30 mouse cellular contexts compared by ENCODE assay signal in the genomic region with DNA sequence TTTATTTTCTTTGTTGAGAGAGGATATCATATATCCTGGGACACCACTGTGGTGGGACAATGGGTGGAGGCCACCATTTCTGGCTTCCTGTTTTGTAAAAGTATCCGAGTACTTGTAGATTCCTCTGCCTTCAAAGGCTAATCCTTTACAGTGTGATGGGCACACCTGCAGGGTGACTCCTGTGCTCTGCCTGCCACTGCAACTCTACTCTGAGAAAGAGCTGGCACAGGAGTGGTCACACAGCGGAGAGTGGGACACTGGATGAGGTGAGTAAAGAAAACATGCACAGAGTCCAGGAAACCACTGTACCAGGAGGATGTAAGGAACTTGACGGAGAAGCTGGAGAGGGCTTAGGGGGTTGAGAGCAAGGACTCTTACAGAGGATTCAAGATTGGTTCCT.
DNase-seq lines count a peak whose midpoint lies in the region; ATAC-seq and TF ChIP-seq lines count a peak whose summit lies in the region.
"Had no signal": no experiment of that assay in that cellular context is flagged by ENCODE, and none has a peak within 500 bp of the region (broad histone marks: within the 10 kb centered on the region; RNA-seq: fewer than 3 reads in every experiment).

No protein-coding gene starts in this region.

- no peak for TF ChIP-seq POLR2A in myocyte (IDR thresholded peaks at IDR 0.05; ENCODE audit: insufficient read length, low read depth)
- TF ChIP-seq POLR2A in kidney, adult 2 months (IDR thresholded peaks at IDR 0.05; ENCODE audit: low read depth, low read length): no peak

- no peak overlapping the region for H3K4me2 ChIP-seq in hindbrain, embryonic 16.5 days (ENCODE audit: low read length)
- peak overlapping the region; percentile 7 for H3K4me2 ChIP-seq in myocyte (ENCODE audit: low read depth)
- H3K4me2 ChIP-seq: embryonic facial prominence, embryonic 15.5 days; forebrain, embryonic 12.5 days; heart, embryonic 15.5 days; hindbrain, embryonic 12.5 days; limb, embryonic 15.5 days; liver, embryonic 13.5 days; midbrain, embryonic 12.5 days; neural tube, embryonic 15.5 days had no signal

- ATAC-seq in hindbrain, embryonic 16.5 days: no peak
- ATAC-seq: activated CD4-positive, CD25-positive, alpha-beta regulatory T cell, adult 4 months; forebrain, postnatal 0 days; intestine, postnatal 0 days had no signal

- no peaks in the 10 kb centered on the region for H3K27me3 ChIP-seq in hindbrain, embryonic 10.5 days (ENCODE audit: insufficient read depth, poor library complexity, severe bottlenecking)
- no peaks in the 10 kb centered on the region for H3K27me3 ChIP-seq in hindbrain, embryonic 16.5 days (replicated peaks; ENCODE audit: control insufficient read depth, insufficient read depth, low read length)
- no peaks in the 10 kb centered on the region for H3K27me3 ChIP-seq in embryonic facial prominence, embryonic 10.5 days (replicated peaks; ENCODE audit: low read depth, poor library complexity, severe bottlenecking)
- H3K27me3 ChIP-seq in myocyte (ENCODE audit: control insufficient read depth, insufficient read depth, insufficient read length): no peaks in the 10 kb centered on the region
- no peaks in the 10 kb centered on the region for H3K27me3 ChIP-seq in kidney, adult 2 months (replicated peaks; ENCODE audit: control insufficient read depth, insufficient read depth, low read length)
- H3K27me3 ChIP-seq: embryonic facial prominence, embryonic 15.5 days; forebrain, embryonic 12.5 days; heart, embryonic 15.5 days; hindbrain, embryonic 12.5 days; limb, embryonic 15.5 days; liver, embryonic 13.5 days; megakaryocyte, embryonic 14.5 days; midbrain, embryonic 12.5 days; neural tube, embryonic 15.5 days had no signal

- 88% methylated on average over 3 of the region's 3 CpGs for WGBS in hindbrain, embryonic 10.5 days
- 91% methylated on average over 3 of the region's 3 CpGs for WGBS in hindbrain, embryonic 16.5 days
- 86% methylated on average over 3 of the region's 3 CpGs for WGBS in embryonic facial prominence, embryonic 10.5 days
- WGBS in kidney, adult 2 months: 82% methylated on average over 3 of the region's 3 CpGs

- DNase-seq in hindbrain, embryonic 10.5 days (ENCODE audit: low spot score): no peak
- peak; percentile 8 for DNase-seq in CD4-positive helper T cell, adult 2 months (ENCODE audit: low read depth, low spot score)
- no peak for DNase-seq in embryonic facial prominence, embryonic 10.5 days (ENCODE audit: low spot score)
- no peak for DNase-seq in B cell, adult 2 months
- DNase-seq in kidney, adult 2 months: no peak
- DNase-seq: adrenal gland, adult 2 months; adrenal gland, postnatal 36 days; cerebellum, adult 9-10 months; embryo, embryonic 11 days; forebrain, postnatal 0 days; gastrocnemius, postnatal 10 days; layer of hippocampus, postnatal 36 days; liver, embryonic 13.5 days; lung, adult 2 months; retina, postnatal 1 day; right cerebral cortex, postnatal 14 days; thymus, postnatal 36 days had no signal

- H3K79me2 ChIP-seq in myocyte (ENCODE audit: control insufficient read depth, insufficient read depth): no peaks in the 10 kb centered on the region

- no peak for TF ChIP-seq CTCF in kidney, adult 2 months (conservative IDR thresholded peaks at IDR 0.05; ENCODE audit: insufficient read depth, insufficient read length, low read depth, low read length)

- no peak overlapping the region for H3K4me3 ChIP-seq in hindbrain, embryonic 10.5 days
- no peak overlapping the region for H3K4me3 ChIP-seq in hindbrain, embryonic 16.5 days (ENCODE audit: low read length)
- H3K4me3 ChIP-seq in embryonic facial prominence, embryonic 10.5 days: no peak overlapping the region
- no peak overlapping the region for H3K4me3 ChIP-seq in myocyte
- no peak overlapping the region for H3K4me3 ChIP-seq in kidney, adult 2 months (ENCODE audit: insufficient read depth, low read depth, low read length)
- H3K4me3 ChIP-seq: embryonic facial prominence, embryonic 15.5 days; forebrain, embryonic 12.5 days; heart, embryonic 15.5 days; hindbrain, embryonic 12.5 days; limb, embryonic 10.5 days; limb, embryonic 15.5 days; liver, embryonic 13.5 days; megakaryocyte, embryonic 14.5 days; midbrain, embryonic 12.5 days; neural tube, embryonic 15.5 days had no signal

- no peaks in the 10 kb centered on the region for H3K4me1 ChIP-seq in hindbrain, embryonic 10.5 days (replicated peaks)
- no peaks in the 10 kb centered on the region for H3K4me1 ChIP-seq in hindbrain, embryonic 16.5 days (ENCODE audit: control insufficient read depth, insufficient read depth, low read depth, low read length)
- H3K4me1 ChIP-seq in embryonic facial prominence, embryonic 10.5 days: peaks cover 23% of the 10 kb centered on the region
- no peaks in the 10 kb centered on the region for H3K4me1 ChIP-seq in kidney, adult 2 months (ENCODE audit: control insufficient read depth, insufficient read depth, low read length)
- H3K4me1 ChIP-seq: embryonic facial prominence, embryonic 15.5 days; forebrain, embryonic 12.5 days; heart, embryonic 15.5 days; limb, embryonic 15.5 days; liver, embryonic 13.5 days; midbrain, embryonic 12.5 days; neural tube, embryonic 15.5 days had no signal

- H3K27ac ChIP-seq in hindbrain, embryonic 10.5 days: 0 out of 2 replicates have a peak overlapping the region, but pooled peaks have one; percentile 35
- no peak overlapping the region for H3K27ac ChIP-seq in hindbrain, embryonic 16.5 days (ENCODE audit: low read depth, low read length)
- H3K27ac ChIP-seq in embryonic facial prominence, embryonic 10.5 days (replicated peaks): 0 out of 2 replicates have a peak overlapping the region, but pooled peaks have one; percentile 20
- no peak overlapping the region for H3K27ac ChIP-seq in kidney, adult 2 months (ENCODE audit: insufficient read depth, low read depth, low read length)
- H3K27ac ChIP-seq: embryonic facial prominence, embryonic 15.5 days; forebrain, embryonic 12.5 days; heart, embryonic 15.5 days; hindbrain, embryonic 12.5 days; limb, embryonic 10.5 days; limb, embryonic 15.5 days; liver, embryonic 13.5 days; midbrain, embryonic 12.5 days; neural tube, embryonic 15.5 days had no signal

- no peaks in the 10 kb centered on the region for H3K9me3 ChIP-seq in hindbrain, embryonic 10.5 days
- no peaks in the 10 kb centered on the region for H3K9me3 ChIP-seq in hindbrain, embryonic 16.5 days (ENCODE audit: control insufficient read depth, low read length)
- H3K9me3 ChIP-seq in embryonic facial prominence, embryonic 10.5 days: no peaks in the 10 kb centered on the region
- H3K9me3 ChIP-seq: embryonic facial prominence, embryonic 15.5 days; forebrain, embryonic 12.5 days; heart, embryonic 15.5 days; hindbrain, embryonic 12.5 days; limb, embryonic 10.5 days; limb, embryonic 15.5 days; liver, embryonic 13.5 days; megakaryocyte, embryonic 14.5 days; midbrain, embryonic 12.5 days; neural tube, embryonic 15.5 days had no signal

- H3K9ac ChIP-seq in hindbrain, embryonic 16.5 days (ENCODE audit: low read depth, low read length): no peak overlapping the region
- H3K9ac ChIP-seq: embryonic facial prominence, embryonic 15.5 days; forebrain, embryonic 12.5 days; forebrain, postnatal 0 days; heart, embryonic 15.5 days; hindbrain, embryonic 12.5 days; limb, embryonic 15.5 days; liver, embryonic 13.5 days; midbrain, embryonic 12.5 days; neural tube, embryonic 15.5 days had no signal

- H3K36me3 ChIP-seq in hindbrain, embryonic 10.5 days: no peaks in the 10 kb centered on the region; the same call in 1 of the 2 replicates
- no peaks in the 10 kb centered on the region for H3K36me3 ChIP-seq in hindbrain, embryonic 16.5 days (ENCODE audit: control insufficient read depth, insufficient read depth, low read length)
- H3K36me3 ChIP-seq in embryonic facial prominence, embryonic 10.5 days (replicated peaks): peaks cover 5% of the 10 kb centered on the region; the same call in 1 of the 2 replicates
- H3K36me3 ChIP-seq in myocyte (ENCODE audit: control insufficient read depth, insufficient read depth): no peaks in the 10 kb centered on the region
- no peaks in the 10 kb centered on the region for H3K36me3 ChIP-seq in kidney, adult 2 months (ENCODE audit: control insufficient read depth, insufficient read depth, low read length)
- H3K36me3 ChIP-seq: embryonic facial prominence, embryonic 15.5 days; forebrain, embryonic 12.5 days; heart, embryonic 15.5 days; hindbrain, embryonic 12.5 days; limb, embryonic 15.5 days; midbrain, embryonic 12.5 days; neural tube, embryonic 15.5 days had no signal

- H3ac ChIP-seq in myocyte (ENCODE audit: control insufficient read depth, insufficient read length): no peak overlapping the region

TF ChIP-seq in myocyte, 11 proteins besides CTCF, POLR2A, EP300 and RAD21:
- no peak for TF ChIP-seq TCF3 (IDR thresholded peaks at IDR 0.05; ENCODE audit: insufficient read length, low read depth)
- TF ChIP-seq CEBPB (IDR thresholded peaks at IDR 0.05; ENCODE audit: insufficient read depth, poor library complexity, severe bottlenecking): no peak

Comparison
In these comparisons a context has a peak if more than half of its experiments do, and no peak if none do; other contexts are left out.
1. H3K27ac ChIP-seq: peak in hindbrain, embryonic 10.5 days (single experiment) and embryonic facial prominence, embryonic 10.5 days (single experiment); none in hindbrain, embryonic 16.5 days (single experiment) and kidney, adult 2 months (single experiment).